Mouse (Mus musculus) 3T3-L1 (cell line): ENCODE measurements at regions not wholly inside any gene's neighbourhood (a gene's known extent, or its start where the extent isn't known, plus 50 kb on each side); places are given as distances from the start of the nearest gene placed in this dataset.

ENCODE experiments used
- DNase-seq: peaks from one replicate; pipeline ENCODE4 v3.0.0-alpha.2; 2015; ENCODE audit warnings: low read depth, low spot score

- DNase-seq = no peak
Measured at GRCm38 (mm10) chr13:84760978-84761377, 428.2 kb upstream of the Ccnh start.

- DNase-seq = no peak
Measured at GRCm38 (mm10) chr13:84761821-84762220, 427.4 kb upstream of the Ccnh start.

- no peak for DNase-seq
Measured at GRCm38 (mm10) chr13:84763916-84764315, 425.3 kb upstream of the Ccnh start.

- no peak for DNase-seq
Measured at GRCm38 (mm10) chr13:84771956-84772355, 417.3 kb upstream of the Ccnh start.

GRCm38 (mm10) chr13:84783017-84783937 lies 405.9 kb upstream of the Ccnh start:
- no peak for DNase-seq

GRCm38 (mm10) chr13:84804241-84804980 lies 384.8 kb upstream of the Ccnh start:
- DNase-seq = no peak

- DNase-seq = no peak
Measured at GRCm38 (mm10) chr13:84805190-84805589, 384.0 kb upstream of the Ccnh start.

- DNase-seq = no peak
Measured at GRCm38 (mm10) chr13:84809605-84810004, 379.6 kb upstream of the Ccnh start.
